Mouse (Mus musculus) left cerebral cortex, postnatal 14 days (tissue): ENCODE data around the gene Rps15. TPM values are rescaled to one million over a fixed set of nuclear protein-coding genes. Genes with fewer than 3 reads are reported as not detected.
"Not testable (repeated sequence)": the region's sequence is repeated elsewhere in the genome, so short reads cannot be mapped to it uniquely, and the experiment has no call there.

Source experiments
- DNase-seq, 2 experiments: peaks; one replicate each; pipeline ENCODE4 v3.0.0; 2021 to 2022; ENCODE audit warnings: low spot score in 2 of 2, mixed read lengths in 1 of 2
- intact Hi-C: fragments of 180-260 bp; cut with DNase I; formaldehyde crosslinking; loops from one replicate; pipeline ENCODE4 v1.15.1; 2025
- long read RNA-seq, 2 experiments: library from polyadenylated mRNA; stranded (forward); transcript quantifications; one replicate each; pipeline ENCODE4 v2.0.0; 2021
- total RNA-seq, 2 experiments: library from RNA; stranded (reverse); gene quantifications; 2 replicates each; pipeline ENCODE4 v1.2.3; 2021

The Rps15 gene
- 100 to 1,000 TPM; 743 to 795 TPM for total RNA-seq
- long read RNA-seq, experiment 1, transcript Rps15-201 (3 exons, 572 nt): minor isoform, 17 of 102 reads
- long read RNA-seq, experiment 1, transcript Rps15-202 (4 exons, 500 nt): major isoform, 72 of 102 reads
- long read RNA-seq, experiment 1, partial matches to known transcripts: 11 of 102 reads
- long read RNA-seq, experiment 1, other reads (novel, unspliced or antisense): 2 of 102 reads
- long read RNA-seq, experiment 2, transcript Rps15-202 (4 exons, 500 nt): major isoform, 69 of 94 reads
- long read RNA-seq, experiment 2, transcript Rps15-201 (3 exons, 572 nt): minor isoform, 10 of 94 reads
- long read RNA-seq, experiment 2, partial matches to known transcripts: 11 of 94 reads
- long read RNA-seq, experiment 2, other reads (novel, unspliced or antisense): 4 of 94 reads

DNA sequence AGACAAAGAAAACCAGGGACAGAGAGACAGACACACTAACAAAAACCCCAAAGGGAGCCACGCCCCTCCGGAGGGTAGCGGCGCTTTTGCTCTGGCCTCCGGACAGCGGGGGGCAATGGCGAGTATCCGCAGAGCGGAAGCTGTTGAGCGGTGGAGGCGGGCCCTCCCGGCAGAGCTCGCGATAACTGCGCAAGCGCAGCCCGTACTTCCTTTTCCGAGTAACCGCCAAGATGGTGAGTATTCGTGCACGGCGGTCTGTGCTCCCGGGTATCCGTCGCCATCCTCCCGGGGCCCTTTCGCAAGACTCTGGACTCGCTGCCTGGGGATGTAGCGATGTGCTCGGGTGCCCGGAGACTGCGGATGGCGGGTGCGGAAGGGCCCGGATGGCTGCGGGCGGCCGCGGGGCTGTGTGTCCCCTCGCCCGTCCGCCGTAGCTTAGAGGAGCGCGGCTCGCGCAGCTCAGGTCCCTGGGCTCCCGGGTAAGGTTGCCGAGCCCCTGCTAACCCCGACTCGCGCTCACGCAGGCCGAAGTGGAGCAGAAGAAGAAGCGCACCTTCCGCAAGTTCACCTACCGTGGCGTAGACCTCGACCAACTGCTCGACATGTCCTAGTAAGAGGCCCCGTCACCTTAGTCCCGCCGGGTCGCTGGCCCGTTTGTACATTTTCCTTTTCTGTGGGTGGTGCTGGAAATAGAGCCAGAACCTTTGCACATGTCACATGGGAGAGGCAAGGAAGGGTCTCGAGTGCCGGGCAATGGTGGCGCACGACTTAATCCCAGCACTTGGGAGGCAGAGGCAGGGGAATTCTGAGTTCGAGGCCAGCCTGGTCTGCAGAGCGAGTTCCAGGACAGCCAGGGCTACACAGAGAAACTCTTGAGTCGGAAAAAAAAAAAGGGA, at the start of gene Rps15:
TSS of gene Rps15 (plus strand) at position 203 of the 896 bp plus-strand sequence.
- peak; percentile 94 to 96 for DNase-seq
- intact Hi-C loops: no loop called here

DNA sequence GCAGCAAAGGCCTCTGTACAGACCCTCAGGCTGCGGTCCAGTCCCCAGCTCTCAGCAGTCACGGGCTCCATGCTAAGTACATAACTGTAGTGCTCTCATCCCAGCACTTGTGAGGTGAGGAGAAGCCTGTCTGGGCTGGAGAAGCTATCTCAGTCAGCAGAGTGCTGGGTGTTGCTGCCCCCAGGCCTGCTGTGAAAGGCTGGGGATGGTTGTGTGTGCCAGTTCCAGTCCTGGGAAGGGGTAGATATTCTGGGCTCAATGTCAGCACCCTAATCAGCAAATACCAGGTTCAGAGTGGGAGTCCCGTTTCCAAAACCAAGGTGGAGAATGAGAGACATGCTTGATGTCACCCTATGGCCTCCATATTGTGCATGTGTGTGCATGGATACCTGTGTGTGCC, 49.6 kb upstream of the Rps15 start:
- intact Hi-C loops: no loop called here
- no peak for DNase-seq

DNA sequence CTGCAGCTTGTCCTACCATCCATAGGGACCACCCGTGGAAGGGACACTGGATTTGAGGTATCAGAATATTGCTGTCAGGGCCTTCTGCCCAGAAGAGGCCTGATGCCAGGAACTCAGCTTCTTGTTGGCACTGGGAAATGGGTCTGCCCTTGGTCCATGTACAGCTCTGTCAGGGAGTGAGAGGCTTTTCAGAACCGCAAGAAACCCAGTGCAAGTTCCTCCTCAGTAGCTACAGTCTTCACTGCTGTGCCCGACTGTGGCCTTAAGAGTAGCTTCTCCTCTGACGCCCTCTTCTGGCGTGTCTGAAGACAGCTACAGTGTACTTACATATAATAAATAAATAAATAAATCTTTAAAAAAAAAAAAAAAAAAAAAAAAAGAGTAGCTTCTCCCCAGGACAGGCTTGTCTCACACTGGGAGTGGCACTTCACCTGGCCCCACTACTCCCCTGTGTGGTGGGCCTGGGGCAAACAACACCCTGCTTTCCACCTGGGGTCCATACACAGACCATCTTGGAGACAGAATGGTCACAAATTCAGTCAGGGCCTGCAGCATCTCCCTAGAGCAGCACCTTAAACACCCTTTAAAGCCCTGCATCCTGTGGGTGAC, 47.4 kb upstream of the Rps15 start:
- DNase-seq: peak; percentile 39 to 66
- intact Hi-C loops: loop anchor here (1.0 to 5.0 kb wide), 2 partner anchors 48 to 70 kb away; no protein-coding TSS in a partner anchor

DNA sequence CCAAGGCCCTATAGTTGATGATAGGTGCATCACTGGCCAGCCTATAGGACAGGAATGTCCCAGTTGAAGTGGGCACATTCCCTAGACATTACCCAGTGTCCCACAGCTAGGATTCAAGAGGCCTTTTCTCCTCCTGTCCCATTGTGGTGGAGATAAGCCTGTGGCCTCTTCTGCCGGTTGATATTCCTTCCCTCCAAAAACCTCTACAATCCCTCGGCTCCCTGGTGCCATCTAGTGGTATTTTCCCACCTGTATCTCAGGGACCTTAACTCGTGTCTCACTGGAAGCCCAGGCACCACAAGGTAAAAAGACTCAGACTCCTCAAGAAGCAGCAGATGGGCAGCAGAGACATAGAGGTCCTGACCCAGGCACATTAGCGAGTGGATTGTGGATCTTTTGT, 46.7 kb upstream of the Rps15 start:
- intact Hi-C loops: loop anchor here (1.0 to 5.0 kb wide), 2 partner anchors 48 to 70 kb away; no protein-coding TSS in a partner anchor
- DNase-seq: peak; percentile 85 to 89

DNA sequence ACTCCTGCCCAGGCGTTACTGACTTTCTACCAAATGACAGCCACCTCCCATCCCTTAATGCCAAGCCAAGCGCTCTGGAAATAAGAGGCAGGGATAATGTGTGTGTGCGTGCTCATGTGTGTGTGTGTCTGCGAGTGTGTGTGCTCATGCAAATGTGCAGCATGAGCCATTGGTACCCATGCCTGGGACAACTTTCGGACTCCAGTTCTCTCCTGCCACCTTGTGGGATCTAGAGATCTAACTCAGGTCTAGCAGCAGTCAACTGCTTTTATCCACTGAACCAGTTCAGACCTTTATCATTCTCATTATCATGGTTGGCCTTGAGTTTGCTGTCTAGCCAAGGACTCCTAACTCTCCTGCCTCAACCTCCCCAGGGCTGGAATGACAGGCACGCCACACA, 44.4 kb upstream of the Rps15 start:
- DNase-seq: peak; percentile 54 to 68
- intact Hi-C loops: loop anchor here (5.0 kb wide), 1 partner anchor 51 kb away; no protein-coding TSS in a partner anchor

DNA sequence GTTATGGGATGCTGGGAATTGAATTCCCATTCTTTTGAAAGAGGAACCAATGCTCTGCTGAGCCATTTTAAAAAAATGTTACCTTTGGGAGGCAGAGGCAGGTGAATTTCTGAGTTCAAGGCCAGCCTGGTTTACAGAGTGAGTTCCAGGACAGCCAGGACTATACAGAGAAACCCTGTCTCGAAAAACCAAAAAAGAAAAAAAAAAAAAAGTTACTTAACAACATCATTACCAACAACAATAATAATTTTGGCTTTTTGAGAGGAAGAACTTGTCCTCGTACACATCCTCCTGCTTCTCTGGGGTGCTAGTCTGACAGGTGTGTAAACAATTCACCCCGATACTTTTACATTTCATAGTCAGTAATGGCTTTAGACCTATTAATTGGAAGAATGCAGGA, 43.8 kb upstream of the Rps15 start:
- not testable (repeated sequence) for DNase-seq
- intact Hi-C loops: loop anchor here (5.0 kb wide), 1 partner anchor 51 kb away; no protein-coding TSS in a partner anchor

DNA sequence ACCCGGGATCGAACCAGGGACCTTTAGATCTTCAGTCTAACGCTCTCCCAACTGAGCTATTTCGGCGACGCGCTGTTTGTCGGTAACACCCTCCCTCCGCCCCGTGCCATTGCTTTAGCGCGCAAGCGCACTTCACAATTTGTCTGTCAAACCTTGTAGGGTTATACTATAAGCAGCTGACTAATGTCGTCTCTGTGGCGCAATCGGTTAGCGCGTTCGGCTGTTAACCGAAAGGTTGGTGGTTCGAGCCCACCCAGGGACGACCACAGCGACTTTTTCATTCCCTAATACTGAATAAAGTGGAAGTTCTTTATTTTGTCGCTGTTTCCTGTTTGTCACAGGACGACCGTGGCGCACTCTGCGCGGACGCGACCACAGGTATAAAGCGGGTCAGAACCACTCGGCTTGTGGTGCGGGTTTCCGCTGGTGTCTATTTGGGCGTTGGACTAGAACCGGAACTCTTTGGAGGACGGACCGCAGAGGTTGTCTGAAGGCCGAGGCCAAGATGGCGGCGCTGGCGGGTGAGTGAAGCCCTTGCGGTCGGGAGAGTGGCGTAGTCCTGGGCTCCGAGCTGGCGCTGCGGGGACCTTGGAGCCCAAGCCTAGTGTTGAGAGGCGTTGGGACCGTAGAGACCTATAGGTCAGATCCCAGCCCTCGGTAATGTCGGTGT, 43.1 kb upstream of the Rps15 start, which contains the start of gene Ndufs7:
TSS of gene Ndufs7 (plus strand) at position 151 of the 670 bp plus-strand sequence.
- intact Hi-C loops: loop anchor here (5.0 kb wide), 1 partner anchor 52 kb away; no protein-coding TSS in a partner anchor
- DNase-seq: peak; percentile 97 to 98

DNA sequence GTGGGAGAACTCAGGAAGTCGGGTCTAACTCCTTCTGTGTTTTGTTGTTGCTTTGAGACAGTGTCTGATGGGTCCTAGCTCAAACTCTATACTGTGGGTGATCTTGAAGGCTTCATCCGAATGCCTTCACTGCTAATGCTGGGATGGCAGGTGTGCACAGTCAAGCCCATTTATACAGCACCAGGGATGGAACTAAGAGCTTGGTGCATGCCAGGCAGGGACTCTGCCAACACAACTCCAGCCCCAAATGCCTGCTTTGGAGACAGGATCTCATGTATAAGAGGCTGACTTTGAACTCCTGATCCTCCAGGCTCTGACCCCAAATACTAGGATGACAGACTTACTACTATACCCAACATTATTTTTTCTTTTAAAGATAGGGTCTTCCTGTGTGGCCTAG, 42.2 kb upstream of the Rps15 start:
- intact Hi-C loops: no loop called here
- no peak for DNase-seq

DNA sequence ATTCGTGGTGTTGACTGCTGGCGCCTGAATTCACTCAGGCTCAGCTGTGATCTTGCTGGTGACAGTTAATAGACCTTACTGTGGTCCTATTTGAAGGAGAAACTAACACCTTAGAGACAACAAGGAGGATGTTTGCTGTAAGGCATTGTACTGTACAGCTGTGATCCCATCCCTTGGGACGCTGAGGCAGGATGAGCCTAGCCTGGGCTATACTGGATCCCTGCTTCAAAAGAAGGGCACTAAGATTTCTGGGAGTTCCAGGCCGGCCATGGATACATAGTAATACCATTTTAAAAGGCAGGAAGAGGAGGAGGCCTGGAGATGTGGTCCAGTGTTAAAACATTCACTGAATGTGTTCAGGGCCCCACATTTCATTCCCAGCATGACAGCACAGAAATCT, 41.7 kb upstream of the Rps15 start:
- intact Hi-C loops: no loop called here
- DNase-seq: no peak

DNA sequence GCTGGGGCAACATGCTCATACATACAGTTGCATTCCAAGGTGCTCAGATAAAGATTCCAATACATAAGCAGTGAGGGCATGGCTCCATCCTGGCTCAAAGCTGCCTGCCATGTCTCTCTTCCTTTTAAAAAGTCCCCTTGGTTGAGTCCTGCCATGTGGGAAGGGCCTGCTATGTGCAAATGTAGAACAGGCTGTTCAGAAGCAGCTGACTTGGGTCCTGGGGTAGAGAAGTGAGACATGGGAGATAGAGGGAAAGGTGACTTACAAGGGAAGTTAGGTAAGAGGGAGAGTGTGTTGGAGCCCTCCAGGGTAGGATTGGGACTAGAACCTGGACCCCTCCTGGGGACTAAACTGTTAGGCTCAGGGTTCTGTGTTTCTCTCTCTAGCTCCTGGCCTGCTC, 40.2 kb upstream of the Rps15 start:
- intact Hi-C loops: no loop called here
- DNase-seq: no peak

DNA sequence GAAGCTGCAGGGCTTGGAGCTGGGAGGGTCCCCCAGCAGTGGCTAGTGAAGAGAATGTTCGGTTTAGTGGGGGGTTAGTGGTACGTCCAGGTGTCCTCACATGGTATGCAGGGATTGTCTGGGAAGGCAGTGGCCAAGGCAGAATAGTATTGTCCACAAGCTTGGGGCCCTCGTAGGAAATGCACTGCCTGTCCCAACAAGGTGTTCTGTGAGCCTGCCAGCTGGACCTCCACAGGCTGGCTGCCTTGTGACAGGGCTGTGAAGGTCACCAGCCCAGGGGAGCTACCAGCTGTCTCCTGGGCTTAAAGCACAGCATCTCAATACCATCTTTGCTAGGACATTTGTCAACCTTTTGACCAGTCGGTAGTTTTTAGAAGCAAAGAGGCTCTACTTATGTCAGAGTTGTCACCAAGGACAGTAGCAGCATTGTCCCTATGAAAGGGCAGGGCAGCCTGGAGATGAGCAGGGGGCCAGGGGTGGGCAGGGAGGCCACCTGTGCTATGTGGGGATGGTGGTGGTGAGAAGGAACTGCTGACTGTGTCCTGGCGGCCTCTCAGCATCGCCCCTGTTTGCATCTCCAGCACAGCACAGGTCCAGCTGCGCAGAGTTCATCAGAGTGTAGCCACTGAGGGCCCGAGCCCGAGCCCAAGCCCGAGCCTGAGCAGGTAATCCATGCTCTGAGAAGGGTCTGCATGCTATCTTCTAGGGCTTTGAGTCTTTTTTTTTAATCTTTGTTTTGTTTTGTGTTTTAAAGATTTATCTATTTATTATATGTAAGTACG, 39.6 kb upstream of the Rps15 start:
- DNase-seq: no peak
- intact Hi-C loops: no loop called here

DNA sequence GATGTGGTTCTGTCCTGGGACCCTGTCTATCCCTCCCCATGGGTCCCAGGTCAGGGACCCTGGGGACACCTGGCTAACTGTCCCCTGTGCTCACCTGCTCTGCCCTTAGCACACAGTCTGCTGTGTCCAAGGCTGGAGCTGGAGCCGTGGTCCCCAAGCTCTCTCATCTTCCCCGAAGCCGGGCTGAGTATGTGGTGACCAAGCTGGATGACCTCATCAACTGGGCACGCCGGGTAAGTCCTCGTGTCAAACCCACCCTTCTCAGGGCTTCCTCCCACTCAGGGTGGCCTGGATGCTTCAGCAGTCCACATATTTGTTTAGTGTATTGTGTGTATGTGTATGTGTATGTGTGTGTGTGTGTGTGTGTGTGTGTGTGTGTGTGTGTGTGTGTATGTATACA, 38.7 kb upstream of the Rps15 start:
- DNase-seq: no peak

DNA sequence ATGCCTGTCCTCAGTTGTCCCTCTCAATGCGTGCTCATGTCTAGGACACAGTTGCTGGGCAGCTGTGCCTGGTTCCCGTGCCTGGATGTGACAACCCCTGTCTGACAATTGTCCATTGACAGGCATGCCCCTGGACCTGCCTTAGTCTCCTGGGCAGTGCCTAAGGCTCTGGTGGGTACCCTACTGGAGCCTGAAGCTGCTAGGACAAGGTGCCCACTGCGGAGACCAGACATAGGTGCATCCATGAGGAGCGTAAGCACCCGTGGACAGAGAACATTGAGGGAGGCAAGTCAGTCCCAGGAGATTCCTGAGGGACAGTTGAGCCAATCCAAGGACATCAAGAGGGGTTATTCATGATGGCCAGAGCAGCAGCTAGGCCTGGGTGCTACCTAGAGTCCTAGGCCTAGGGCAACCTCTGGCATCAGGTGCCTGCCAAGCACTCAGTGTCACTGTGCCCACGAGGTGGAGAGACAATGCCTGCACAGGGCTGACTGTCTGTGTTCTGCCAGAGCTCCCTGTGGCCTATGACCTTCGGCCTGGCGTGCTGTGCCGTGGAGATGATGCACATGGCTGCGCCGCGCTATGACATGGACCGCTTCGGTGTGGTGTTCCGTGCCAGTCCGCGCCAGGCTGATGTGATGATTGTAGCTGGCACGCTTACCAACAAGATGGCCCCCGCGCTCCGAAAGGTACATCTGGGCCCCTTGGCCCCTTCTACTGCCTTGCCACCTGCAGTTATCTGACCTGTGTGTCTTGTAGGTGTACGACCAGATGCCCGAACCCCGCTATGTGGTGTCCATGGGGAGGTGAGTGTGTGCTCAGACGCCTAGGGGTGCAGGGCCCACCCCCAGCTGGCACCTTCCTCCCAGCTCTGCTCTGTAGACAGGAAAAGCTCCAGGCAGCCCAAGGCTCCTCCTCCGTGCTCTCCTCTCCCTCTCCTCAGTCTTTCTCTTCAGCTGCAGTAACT, 37.6 kb upstream of the Rps15 start:
- intact Hi-C loops: no loop called here
- no peak for DNase-seq

More for the DNA sequence above, 38.7 kb upstream of the Rps15 start:
- intact Hi-C loops: no loop called here

DNA sequence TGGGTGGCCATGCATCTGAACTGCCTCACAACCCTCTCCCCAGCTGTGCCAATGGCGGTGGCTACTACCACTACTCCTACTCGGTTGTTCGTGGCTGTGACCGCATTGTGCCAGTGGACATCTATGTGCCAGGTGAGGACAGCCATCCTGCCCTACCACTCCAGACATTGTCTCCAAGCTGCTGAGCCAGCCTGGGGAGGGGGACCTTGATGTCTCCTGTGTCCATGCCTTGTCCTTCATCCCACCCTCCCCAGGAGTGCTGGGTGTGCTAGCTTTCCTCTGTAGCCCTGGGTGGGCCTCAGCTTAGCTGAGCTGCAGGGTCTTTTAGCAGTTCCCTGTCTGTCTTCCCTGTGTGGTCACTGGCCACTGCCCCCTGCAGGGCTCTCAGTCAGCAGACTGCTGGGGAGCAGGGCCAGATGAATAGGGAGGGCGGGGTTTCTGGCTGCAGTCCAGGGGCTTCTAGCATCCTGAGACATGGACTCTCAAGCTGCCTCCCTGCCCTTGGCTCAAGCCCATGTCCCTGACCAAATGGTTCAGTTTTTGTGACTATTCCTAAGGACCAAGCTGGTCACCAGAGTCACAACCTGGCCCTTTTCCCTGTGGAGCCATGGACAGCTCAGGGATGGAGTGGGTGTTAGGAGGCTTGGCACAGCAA, 36.2 kb upstream of the Rps15 start:
- intact Hi-C loops: no loop called here
- no peak for DNase-seq

DNA sequence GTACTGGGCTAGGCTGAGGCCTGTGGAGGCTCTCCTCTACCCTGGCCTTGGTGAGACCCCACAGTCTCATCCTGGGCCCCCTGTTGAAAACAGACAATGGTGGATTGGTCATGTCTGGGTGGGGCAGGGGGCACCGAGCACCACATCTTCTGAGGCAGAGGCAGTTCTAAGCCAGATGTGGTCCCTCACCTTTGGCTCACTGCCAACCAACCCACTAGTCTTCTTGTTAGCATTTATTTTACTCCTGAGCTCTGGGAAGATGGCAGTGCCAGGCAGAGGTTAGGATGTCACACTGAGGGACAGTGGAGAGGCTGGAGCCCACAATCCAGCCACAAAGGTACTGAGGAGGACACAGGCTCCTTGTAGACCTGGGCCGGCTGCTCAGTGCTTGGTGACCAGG, 34.3 kb upstream of the Rps15 start:
- intact Hi-C loops: no loop called here
- no peak for DNase-seq

DNA sequence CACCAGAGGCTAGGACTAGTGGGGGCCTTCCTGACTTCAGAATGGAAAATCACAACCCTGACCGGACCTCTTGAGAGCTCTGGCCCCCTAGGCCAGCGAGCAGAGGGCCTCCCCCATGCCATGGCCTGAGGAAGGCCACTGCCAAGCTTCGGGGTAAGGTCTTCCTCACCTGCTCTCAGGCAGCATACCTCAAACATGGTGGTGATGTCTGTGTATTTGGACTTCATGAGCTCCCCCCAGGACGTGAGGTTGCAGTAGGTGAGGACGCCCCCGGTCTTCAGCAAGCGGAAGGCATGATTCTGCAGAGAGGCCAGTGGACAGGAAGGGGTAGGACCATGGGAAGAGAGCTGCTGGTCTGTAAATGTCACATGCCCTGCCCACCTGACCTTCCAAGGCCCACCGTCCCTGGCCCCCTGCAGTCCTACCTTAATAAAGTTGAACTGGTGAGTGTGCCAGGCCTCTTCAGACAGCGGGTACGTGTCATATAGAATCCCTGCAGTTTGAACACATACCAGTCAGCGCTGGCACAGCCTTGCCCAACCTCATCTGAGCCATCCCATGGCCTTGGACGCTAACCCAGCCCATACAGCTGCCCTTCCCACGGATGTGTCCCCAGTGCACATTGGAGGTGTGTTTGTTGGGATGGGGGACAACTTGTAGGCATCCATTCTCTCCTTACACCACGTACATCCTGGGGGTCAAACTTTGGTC, 33.3 kb upstream of the Rps15 start:
- intact Hi-C loops: no loop called here
- no peak for DNase-seq
